Mouse (Mus musculus) inflammation-experienced regulatory T-cells, adult 6 months (primary cell): ENCODE measurements around the gene Tsks. TPM values are rescaled to one million over a fixed set of nuclear protein-coding genes. Genes with fewer than 3 reads are reported as not detected.

Experiments used
- ATAC-seq: one replicate; pipeline ENCODE4 v1.8.0; 2017
- polyA plus RNA-seq, 3 experiments: library from polyadenylated mRNA; unstranded; fragments of 100-300 nt; shearing (Covaris generic); gene quantifications; one replicate each; pipeline ENCODE4 v1.2.1; 2017

Tsks gene
- polyA plus RNA-seq, 3 experiments from 2014 or later, result not detected

GRCm38 (mm10) chr7:44981539-44981938, 38.5 kb downstream of the Tsks start:
- no peak for ATAC-seq

DNA sequence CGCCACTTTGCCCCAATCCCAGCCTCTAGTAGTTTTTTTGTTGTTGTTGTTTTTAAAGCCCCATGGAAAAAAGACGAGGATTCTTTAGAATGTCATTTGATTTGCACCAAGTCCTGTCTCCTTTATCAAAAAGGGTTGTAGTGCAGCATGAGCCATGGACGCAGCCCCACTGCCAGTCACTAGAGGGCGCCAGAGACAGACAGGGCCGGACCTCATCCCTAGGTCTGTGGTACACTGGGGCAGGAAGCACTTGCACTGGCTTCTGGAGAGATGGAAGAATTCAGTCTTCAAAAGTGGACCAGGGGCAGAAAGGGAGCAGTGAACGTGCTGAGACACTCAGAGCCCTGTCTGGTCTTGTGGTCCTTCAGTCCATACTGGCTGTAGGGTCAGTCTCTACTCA, 40.1 kb downstream of the Tsks start:
- no peak for ATAC-seq

DNA sequence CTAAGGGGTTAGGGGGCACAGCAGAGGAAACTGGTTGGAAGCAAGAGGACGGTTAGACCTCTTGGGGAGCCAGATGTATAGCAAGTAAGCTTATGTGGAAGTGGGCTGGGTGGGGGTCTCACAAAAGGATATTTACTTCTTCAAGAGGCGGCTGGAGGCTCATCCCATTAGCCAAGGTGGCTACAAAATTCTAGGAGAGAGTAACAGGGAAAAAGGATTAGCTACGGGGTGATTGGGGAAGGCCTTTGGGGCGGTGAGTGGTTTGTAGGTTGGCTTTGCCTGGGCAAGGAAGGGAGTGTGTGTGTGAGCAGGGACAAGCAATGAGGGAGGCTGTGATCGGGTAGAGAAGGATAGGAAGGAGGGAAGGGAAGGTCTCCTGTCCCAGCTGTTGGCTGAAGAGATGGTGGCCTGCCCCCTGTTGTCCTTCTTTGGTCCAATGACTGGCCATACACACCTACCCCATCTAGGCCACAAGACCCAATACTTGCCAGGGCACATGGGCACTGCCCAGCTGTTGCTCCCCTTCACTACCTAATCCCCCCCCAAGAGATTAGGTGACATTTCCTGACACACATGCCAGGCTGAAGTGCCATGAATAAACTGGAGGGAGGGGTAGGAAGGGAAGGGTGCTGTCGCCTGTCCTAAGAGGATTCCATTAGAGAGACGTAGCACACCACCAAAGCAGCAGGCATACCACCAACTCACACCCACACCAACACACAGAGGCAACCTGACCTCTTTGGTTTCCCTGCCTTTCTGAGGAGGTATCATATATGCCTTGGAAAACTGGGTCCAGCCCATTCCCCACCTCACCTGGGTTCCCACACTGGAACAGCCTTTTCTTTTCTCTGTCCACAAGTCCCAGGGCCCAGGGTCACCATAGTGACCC, 41.2 kb downstream of the Tsks start:
- no peak for ATAC-seq

DNA sequence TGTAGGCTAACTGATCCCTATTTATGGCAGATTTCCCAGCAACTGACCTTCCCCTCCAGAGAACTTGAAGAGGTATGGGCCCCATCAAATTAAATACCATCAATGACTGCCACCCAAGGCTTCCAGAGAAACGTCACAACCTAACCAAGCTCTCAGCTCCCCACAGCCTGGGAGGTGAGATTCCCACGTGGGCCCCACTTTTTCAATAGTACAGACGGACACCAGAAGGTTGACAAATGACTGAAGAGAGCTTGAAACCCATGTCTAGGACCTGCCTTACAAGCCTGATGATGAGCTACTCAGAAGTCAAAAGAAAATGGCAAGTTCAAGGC, 41.8 kb downstream of the Tsks start:
- no peak for ATAC-seq

DNA sequence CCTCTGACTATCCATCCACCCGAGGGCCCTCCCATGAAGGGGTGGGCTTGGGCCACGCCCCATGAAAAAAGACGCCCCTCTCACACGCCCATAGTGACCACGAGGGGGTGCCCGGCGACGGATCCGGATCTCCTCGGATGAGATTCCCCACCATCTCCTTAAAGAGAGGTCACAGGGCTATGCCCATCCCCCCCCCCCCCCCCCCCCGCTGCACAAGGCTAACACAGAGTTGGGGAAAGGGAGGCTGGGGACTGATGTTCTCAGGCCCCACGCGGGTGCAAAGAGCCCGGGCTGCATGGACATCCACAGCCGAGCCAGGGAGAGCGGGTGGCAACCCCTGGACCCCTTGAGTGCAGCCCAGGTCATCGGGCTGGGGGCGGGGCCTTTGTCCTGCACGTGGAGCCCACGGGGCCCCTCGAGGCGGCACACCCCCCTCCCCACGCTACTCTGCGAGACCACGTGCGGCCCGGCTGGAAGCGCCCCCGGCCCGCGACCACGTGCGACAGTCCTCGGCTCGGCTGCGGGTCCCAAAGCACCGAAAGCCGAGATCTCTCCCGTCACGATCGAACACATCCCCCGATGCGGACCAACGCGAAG, 42.7 kb downstream of the Tsks start:
- no peak for ATAC-seq

DNA sequence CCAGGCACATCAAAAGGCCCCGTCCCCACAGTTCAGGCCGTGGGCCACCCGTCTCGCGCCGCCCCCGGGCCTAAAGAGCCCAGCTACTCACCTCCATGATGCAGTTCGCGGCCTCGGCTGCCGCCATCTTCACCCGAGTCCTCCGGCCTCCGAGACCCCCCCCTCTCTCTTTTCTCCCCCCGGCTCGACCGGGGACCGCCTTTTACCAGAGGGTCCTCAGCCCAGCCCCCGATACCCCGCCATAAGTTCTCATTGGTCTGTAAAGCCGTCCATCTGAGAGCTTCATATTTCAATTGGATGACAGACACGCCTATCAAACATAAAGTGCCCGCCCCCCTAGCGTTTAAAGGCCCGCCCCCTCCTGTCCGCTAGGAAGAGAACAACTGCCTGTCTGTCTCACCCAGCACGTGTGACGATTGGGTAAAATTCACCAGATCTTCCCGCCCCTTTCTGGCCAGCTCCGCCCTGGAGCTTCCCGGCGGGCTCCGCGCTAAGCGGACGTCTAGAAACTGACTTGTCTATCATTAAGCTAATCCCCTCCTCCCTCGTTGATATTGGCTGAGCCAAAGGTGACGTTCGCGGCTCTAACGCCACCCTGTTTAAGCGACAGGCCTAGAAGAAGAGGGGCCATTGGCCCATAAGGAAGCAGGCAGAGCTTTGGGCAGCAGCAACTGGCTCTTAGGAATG, 43.3 kb downstream of the Tsks start, which contains the start of gene Prmt1:
Prmt1 (minus strand) TSS at position 377 of the 687 bp plus-strand sequence.
- peak; percentile 92 for ATAC-seq

DNA sequence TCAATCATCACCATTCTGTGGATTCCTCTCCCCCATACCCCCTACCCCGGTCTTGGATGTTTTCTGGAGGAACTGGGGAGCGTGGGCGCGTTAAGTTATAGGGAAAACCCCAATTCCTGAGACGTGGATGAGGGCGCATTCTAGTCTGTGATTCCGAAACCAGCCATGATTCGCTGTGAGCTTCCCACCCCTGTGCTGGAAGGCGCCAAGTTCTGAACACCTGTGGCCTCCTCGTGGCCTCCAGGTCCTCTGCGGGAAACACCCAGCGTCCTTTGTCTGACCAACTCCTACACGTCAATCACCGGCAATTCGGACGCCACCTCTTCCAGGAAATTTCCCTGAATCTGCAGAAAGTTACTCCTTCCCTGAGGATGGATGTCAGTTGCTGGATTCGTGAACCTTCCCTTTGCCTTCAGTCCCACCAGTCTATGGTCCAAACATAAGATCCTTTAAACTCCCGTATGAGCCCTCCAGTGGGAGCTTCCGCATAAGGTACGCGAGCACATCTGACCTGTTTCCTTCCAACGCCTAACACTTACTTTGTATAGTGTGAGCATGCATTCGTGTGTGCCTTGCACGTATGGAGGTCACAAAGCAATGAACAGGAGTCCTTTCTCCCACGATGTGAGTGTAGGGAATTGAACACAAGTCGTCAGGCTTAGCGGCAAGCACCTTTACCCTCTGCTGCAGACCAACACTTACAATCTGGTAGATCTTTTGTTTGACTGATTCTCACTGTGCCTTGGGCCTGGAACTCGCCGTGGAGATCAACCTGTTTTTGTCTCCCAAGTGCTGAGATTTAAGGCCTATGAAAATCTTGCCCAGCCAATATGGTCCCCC, 44.1 kb downstream of the Tsks start:
- ATAC-seq, result no peak

DNA sequence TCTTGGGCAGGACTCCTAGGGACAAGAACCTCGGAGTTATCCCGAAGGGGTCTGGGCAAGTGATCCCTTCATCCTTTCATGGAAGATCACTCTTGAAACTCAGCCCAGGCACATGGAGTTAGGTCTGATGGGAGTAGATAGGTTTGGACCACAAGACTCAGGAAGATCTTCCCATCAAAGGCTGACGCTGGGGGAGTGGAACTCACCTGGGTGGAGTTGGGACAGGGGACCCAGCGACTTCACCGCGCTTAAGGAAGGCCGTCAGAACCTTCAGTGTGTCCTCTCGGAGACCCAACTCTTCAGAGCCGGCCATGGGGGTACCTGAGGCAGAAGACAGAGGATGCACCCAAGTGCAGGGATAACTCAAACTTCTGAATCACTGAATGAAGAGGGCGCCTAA, 53.7 kb downstream of the Tsks start:
- no peak for ATAC-seq

- ATAC-seq, result peak; percentile 93
These were observed 54.4 kb downstream of the Tsks start, which contains the start of gene Irf3 for GRCm38 (mm10) chr7:44997231-44997939. TSS of gene Irf3 (plus strand) at chr7:44997648.

DNA sequence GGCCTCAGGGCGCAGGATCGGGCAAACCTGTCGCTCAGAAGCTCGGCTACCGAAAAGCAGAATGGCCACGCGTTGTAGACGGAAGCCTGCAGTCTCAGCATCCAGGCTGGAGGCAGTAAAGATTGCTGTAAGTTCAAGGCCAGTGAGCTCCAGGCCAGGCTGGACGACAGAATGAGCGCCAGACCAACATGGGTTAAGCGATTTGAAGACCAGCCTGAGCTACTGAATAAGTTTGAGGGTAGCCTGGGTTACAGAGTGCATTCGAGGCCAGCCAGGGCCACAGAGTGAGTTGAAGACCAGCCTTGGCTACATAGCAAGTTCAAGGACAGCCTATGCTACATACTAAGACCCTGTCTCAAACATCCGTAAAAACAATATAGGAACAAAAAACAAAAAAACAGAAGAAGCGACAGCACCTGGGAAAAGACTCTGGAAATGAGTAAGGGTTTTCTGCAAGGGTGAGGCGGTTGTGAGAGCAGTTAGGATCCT, 55.0 kb downstream of the Tsks start:
- ATAC-seq, result no peak

- no peak for ATAC-seq
These were observed 55.5 kb downstream of the Tsks start, which contains the start of gene Bcl2l12 for GRCm38 (mm10) chr7:44998501-44998955. TSS of gene Bcl2l12 (minus strand) at chr7:44998712.

DNA sequence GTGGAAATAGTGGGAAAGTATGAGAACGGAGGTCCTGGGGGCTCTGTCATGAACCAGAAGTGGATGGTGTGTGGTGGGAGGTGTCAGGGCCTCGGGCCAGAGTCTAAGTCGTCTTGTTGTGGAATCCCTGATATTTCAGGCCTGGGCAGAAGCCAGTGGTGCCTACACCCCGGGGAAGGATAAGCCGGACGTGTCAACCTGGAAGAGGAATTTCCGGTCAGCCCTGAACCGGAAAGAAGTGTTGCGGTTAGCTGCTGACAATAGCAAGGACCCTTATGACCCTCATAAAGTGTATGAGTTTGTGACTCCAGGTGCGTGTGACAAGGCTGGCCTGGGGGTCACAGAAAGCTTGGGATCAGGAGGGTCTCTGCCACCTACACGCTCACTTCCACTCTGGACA, 56.7 kb downstream of the Tsks start:
- ATAC-seq, result no peak

GRCm38 (mm10) chr7:45000539-45001114, 57.6 kb downstream of the Tsks start:
- no peak for ATAC-seq

- no peak for ATAC-seq
These were observed 59.4 kb downstream of the Tsks start for GRCm38 (mm10) chr7:45002440-45002839.

GRCm38 (mm10) chr7:45004546-45004945, 61.5 kb downstream of the Tsks start:
- no peak for ATAC-seq

DNA sequence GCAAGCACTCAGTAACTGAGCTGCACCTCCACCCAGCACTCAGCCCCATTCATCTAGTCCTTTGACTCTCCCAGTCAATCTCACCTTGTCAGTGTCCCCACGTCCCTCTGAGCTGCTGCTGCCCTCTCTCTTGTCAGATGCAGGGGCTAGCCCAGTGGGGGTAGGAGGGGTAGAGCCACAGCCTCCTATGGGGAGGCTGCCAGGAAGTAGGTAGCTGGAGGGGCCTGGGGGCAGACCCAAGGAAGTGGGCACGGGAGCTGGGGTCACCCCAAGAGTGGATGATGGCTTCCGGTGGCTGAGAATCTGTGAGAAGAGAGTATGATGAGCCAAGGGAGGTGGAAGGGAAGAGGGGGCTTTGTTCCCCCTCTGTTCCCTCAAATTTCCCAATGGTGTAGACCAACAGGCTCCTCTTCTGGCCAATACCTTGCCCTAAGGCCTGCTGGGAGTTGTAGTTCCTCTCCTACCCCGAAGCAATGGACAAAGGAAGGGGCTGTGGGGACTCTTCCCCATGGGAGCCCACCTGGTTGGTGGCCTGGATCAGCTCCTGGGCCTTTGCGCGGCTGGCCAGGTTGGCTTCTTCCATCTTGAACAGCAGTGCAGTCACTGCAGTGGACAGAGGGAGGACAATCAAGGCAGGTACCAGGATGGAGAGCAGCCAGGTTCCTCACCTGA, 62.5 kb downstream of the Tsks start:
- no peak for ATAC-seq

DNA sequence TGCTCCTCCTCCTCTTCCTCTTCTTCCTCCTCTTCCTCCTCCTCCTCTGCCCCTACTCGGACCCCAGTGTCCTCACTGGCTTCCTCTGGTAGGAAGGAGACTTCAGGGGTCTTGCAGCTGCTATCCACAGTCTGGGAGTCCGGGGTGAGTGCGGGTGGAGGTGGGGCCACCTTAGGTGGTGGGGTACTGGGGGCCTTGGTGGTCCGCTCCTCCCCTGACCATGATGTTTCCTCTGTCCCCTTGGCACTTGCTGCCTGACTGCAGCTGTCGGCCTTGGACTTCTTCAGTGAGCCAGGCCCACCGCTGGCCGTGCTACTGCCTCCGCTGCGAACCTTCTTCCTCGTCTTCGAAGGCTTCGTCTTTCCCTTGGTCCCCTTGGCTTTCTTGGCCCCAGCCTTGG, 63.5 kb downstream of the Tsks start:
- ATAC-seq, result no peak

DNA sequence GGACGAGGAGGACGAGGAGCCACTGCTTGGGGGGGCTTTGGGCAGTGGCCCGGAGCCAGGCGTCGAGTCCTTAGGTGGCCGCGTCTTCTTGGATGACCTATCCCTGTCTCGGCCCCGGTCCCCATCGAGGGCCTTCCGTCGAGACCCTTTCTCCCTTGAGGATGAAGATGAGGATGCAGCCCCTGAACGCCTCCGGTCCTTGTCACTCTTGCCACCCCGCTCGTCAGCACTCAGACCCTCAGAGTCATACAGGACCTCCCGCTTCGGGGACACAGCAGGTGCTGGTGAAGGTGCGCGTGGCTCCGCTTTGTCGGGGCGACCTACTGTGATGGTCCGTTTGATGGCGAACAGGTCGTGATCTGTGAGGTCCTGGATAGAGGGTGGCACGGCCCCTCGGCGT, 64.1 kb downstream of the Tsks start:
- ATAC-seq, result no peak
